Mouse (Mus musculus): Measurements from ENCODE around the gene Veph1. TPM values are rescaled to one million over a fixed set of nuclear protein-coding genes. Genes with fewer than 3 reads are reported as not detected.

The Veph1 gene
- total and polyA plus RNA-seq, 3 experiments = not detected

DNA sequence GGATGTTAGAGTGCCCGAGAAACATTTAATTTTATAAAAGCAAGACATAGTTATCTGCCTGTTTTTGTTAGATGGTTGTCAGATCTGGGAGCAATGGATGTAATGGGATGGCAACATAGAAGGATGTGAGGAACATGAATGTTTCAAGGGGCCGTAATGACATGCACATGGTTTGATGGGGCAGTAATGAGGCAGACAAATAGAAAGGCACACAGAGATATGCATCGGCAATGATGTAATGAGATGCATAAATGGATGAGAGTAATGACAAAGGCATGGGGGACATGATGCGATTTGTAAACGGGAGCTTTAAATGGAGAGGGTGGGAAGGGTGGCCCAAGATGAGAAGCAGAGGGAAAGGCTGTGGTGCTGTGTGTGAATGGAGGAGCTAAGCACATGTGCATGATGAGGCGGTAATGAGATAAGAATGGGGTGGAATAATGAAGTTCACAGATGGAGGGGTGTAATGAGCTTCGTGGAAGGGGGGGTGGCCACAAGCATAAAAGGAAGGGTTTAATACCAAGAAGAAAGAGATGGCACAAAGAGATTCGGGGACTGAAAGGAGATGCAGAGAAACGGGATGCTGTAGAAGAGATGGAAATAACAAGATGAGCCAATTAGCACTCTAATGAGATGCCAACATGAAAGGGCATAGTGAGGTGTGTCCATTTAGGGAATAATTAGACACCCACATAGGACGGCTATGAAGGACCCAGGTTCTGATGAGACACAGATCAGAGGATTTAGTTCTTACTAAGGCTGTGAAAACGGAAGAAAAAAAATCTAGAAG lies 194.6 kb downstream of the Veph1 start:
- TF ChIP-seq CHD2 (IDR thresholded peaks at IDR 0.05; ENCODE audit: low read length) (no peak), EP300 (IDR thresholded peaks at IDR 0.05; ENCODE audit: low read length) (no peak), ZC3H11A (IDR thresholded peaks at IDR 0.05; ENCODE audit: low read depth, low read length) (no peak), SMC3 (IDR thresholded peaks at IDR 0.05; ENCODE audit: low read depth, low read length) (no peak), MAZ (IDR thresholded peaks at IDR 0.05; ENCODE audit: low read depth, low read length) (no peak), HCFC1 (IDR thresholded peaks at IDR 0.05; ENCODE audit: low read depth, low read length) (no peak), UBTF (IDR thresholded peaks at IDR 0.05; ENCODE audit: low read depth, low read length) (no peak), ZNF384 (IDR thresholded peaks at IDR 0.05; ENCODE audit: low read depth, low read length) (no peak), RCOR1 (conservative IDR thresholded peaks at IDR 0.05; ENCODE audit: low read depth, low read length) (no peak), E2F4 (IDR thresholded peaks at IDR 0.05; ENCODE audit: insufficient replicate concordance, low read depth, low read length) (no peak), BHLHE40 (IDR thresholded peaks at IDR 0.05; ENCODE audit: low read depth, low read length) (no peak), PAX5 (IDR thresholded peaks at IDR 0.05; ENCODE audit: low read length) (no peak), CTCF (conservative IDR thresholded peaks at IDR 0.05 in 1 of 2, IDR thresholded peaks at IDR 0.05 in 1 of 2; ENCODE audit: low read depth in 2 of 2, low read length in 2 of 2) (no peak), USF2 (conservative IDR thresholded peaks at IDR 0.05; ENCODE audit: low read depth, low read length) (no peak), JUND (conservative IDR thresholded peaks at IDR 0.05; ENCODE audit: low read depth, low read length) (no peak)
- H3K27ac ChIP-seq (ENCODE audit: insufficient read depth, low read depth) = no peak overlapping the region
- dilution Hi-C loops (cut with MboI; ENCODE audit: extremely low pct_ligation_motif_present, extremely low pct_unique_long_range_greater_than_20kb, low sequenced_read_pairs) (no loop called here), in situ Hi-C loops (cut with MboI; ENCODE audit: low pct_ligation_motif_present, low pct_unique_long_range_greater_than_20kb, low sequenced_read_pairs) (no loop called here)
- DNase-seq (ENCODE audit: extremely low read depth) = no peak
- no peak overlapping the region for H3K9ac ChIP-seq (ENCODE audit: insufficient read depth, low read depth)
- no peak overlapping the region for H3K4me2 ChIP-seq (ENCODE audit: insufficient read depth, low read depth, poor library complexity, severe bottlenecking)
- no peaks in the 10 kb centered on the region for H3K36me3 ChIP-seq (replicated peaks in 1 of 2; ENCODE audit: control insufficient read depth in 1 of 2, insufficient read depth in 1 of 2, low read length in 1 of 2)
- peaks cover 0 to 11% of the 10 kb centered on the region in 2 experiments; a peak in 2 of 4 replicates for H3K4me1 ChIP-seq (ENCODE audit: control insufficient read depth in 1 of 2, insufficient read depth in 2 of 2)
- H3K79me2 ChIP-seq (replicated peaks; ENCODE audit: control insufficient read depth, extremely low read depth, insufficient read depth, poor library complexity, severe bottlenecking) = no peaks in the 10 kb centered on the region
- no peaks in the 10 kb centered on the region for H3K27me3 ChIP-seq (replicated peaks)
- no peak overlapping the region for H3K4me3 ChIP-seq (replicated peaks in 1 of 3; ENCODE audit: low read depth in 2 of 3, low read length in 2 of 3, poor library complexity in 1 of 3)
- H3K9me3 ChIP-seq (replicated peaks; ENCODE audit: low read length) = peaks cover 6% of the 10 kb centered on the region

DNA sequence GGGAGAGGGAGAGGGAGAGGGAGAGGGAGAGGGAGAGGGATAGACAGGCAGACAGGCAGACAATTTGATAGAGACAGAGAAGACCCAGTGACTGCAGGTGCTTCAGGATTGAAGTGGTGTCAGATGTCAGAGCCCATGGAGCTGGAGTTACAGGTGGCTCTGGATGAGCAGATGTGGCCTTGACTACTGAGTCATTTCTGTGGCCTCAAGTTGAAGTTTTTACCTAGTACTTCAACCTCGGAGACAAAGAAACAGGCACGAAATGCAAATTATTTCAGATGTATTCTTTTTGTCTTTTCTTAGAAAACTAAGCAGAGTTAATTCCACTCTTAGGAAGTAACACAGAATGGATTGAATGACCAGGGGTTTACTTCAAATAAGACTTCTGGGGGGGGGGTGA lies 195.6 kb downstream of the Veph1 start:
- in situ Hi-C loops (cut with MboI; ENCODE audit: low pct_ligation_motif_present, low pct_unique_long_range_greater_than_20kb, low sequenced_read_pairs) (no loop called here), dilution Hi-C loops (cut with MboI; ENCODE audit: extremely low pct_ligation_motif_present, extremely low pct_unique_long_range_greater_than_20kb, low sequenced_read_pairs) (no loop called here)
- Histone ChIP-seq H3K27me3 (replicated peaks) (no peaks in the 10 kb centered on the region), H3K27ac (ENCODE audit: insufficient read depth, low read depth) (no peak overlapping the region), H3K4me2 (ENCODE audit: insufficient read depth, low read depth, poor library complexity, severe bottlenecking) (no peak overlapping the region), H3K36me3 (replicated peaks in 1 of 2; ENCODE audit: control insufficient read depth in 1 of 2, insufficient read depth in 1 of 2, low read length in 1 of 2) (no peaks in the 10 kb centered on the region), H3K4me1 (ENCODE audit: control insufficient read depth in 1 of 2, insufficient read depth in 2 of 2) (peaks cover 0 to 7% of the 10 kb centered on the region in 2 experiments; a peak in 2 of 4 replicates), H3K4me3 (replicated peaks in 1 of 3; ENCODE audit: low read depth in 2 of 3, low read length in 2 of 3, poor library complexity in 1 of 3) (no peak overlapping the region), H3K9ac (ENCODE audit: insufficient read depth, low read depth) (no peak overlapping the region), H3K79me2 (replicated peaks; ENCODE audit: control insufficient read depth, extremely low read depth, insufficient read depth, poor library complexity, severe bottlenecking) (no peaks in the 10 kb centered on the region), H3K9me3 (replicated peaks; ENCODE audit: low read length) (peaks cover 6% of the 10 kb centered on the region)
- no peak for TF ChIP-seq MAFK (IDR thresholded peaks at IDR 0.05; ENCODE audit: insufficient replicate concordance, low read length)
- peak; percentile 42 for TF ChIP-seq BHLHE40 (IDR thresholded peaks at IDR 0.05; ENCODE audit: low read depth, low read length)
- TF ChIP-seq EP300 (IDR thresholded peaks at IDR 0.05; ENCODE audit: low read length) = peak; percentile 78
- TF ChIP-seq MYC (IDR thresholded peaks at IDR 0.05; ENCODE audit: low read depth, low read length) = no peak
- peak; percentile 67; the same call in 1 of the 2 replicates for TF ChIP-seq TCF12 (IDR thresholded peaks at IDR 0.05; ENCODE audit: low read depth, low read length)
- TF ChIP-seq MAZ (IDR thresholded peaks at IDR 0.05; ENCODE audit: low read depth, low read length) = no peak
- no peak for TF ChIP-seq HCFC1 (IDR thresholded peaks at IDR 0.05; ENCODE audit: low read depth, low read length)
- no peak for TF ChIP-seq JUN (IDR thresholded peaks at IDR 0.05; ENCODE audit: insufficient read depth, low read depth, low read length)
- TF ChIP-seq IRF4 (IDR thresholded peaks at IDR 0.05; ENCODE audit: low read depth, low read length) = 0 out of 2 replicates have a peak, but pooled peaks have one; percentile 12
- no peak for TF ChIP-seq NELFE (IDR thresholded peaks at IDR 0.05; ENCODE audit: low read depth, low read length)
- DNase-seq (ENCODE audit: extremely low read depth) = peak; percentile 45
